Mouse (Mus musculus) cerebellum, adult 9-10 months (tissue): ENCODE measurements around the gene Dennd1a.
"Not testable (repeated sequence)": the region's sequence is repeated elsewhere in the genome, so short reads cannot be mapped to it uniquely, and the experiment has no call there.

Experiments used
- DNase-seq: peaks from one replicate; pipeline ENCODE4 v3.0.0; 2022

Dennd1a gene

DNA sequence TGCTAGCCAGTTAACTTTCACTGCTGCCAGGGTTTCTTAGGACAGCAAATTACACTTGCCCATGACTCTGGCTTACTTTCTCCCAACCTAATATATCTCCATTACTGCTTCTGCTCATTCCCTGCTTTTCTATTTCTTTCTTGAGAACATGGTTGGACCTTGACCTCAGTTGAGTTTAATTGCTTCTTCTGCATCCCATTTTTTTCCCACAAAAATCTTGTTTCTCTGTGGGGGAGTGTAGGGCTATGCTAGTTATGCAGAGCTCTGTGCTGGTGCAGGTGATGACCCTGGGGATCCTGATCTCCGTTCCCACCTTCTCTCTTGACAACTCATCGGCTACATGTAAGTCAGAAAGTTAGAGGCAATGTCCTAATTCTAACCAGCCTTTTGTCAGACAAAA is 344.3 kb downstream of the Dennd1a start:
- no peak for DNase-seq

- DNase-seq = no peak
These were observed 345.4 kb downstream of the Dennd1a start for GRCm38 (mm10) chr2:37941741-37942140.

DNA sequence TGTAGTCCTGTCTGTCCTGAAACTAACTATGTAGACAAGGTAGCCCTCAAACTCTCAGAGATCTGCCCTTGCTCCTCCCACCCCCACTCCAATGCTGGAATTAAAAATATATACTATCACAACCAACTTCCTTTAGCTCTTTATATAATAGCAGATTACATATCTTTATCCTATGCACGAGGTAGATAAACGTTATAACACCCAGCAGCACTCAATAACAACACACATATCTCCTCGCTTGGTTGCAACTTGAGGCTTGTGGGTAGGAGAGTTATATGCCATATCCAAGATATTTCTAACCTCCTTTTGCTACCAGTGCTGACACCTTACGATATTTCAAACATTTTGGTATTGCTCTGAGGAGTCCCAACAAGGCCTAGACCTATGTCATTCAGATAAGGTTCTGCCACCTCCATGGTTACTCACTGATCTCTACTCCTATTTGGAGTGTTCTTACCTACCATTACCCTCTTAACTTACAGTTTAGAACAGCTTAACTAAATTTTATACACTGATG is 346.3 kb downstream of the Dennd1a start:
- no peak for DNase-seq

DNA sequence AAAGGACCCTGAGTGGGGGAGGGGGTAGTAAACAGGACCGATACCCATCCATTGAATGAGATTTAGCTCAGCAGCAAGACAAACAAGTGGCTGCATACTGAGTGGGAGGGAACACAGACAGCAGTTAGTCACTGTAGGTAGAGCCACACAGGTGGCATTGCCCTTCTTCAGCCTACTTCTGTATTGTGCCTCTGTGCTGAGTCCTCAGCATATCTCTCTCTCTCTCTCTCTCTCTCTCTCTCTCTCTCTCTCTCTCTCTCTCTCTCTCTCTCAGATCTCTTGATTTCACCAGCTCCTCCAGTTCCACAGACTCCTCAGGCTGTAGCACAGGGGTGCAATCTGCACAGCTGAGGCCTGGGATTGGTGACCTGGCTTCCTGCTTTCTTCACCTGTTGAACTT is 347.2 kb downstream of the Dennd1a start:
- DNase-seq = no peak

DNA sequence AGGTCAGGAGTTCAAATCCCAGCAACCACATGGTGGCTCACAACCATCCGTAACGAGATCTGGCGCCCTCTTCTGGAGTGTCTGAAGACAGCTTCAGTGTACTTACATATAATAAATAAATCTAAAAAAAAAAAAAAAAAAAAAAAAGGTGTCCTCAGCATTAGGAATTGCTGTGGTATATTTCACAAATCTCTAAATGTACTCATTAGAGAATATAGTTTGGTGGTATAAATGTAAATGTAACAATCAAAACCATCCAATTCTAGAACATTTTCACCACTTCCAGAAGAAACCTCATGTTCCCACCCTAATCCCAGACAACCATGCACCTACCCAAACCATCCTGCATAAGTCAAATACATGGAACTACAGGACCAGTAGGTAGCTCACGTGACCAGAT is 350.3 kb downstream of the Dennd1a start:
- DNase-seq = not testable (repeated sequence)

GRCm38 (mm10) chr2:37932240-37932639 is 354.9 kb downstream of the Dennd1a start:
- DNase-seq = no peak

DNA sequence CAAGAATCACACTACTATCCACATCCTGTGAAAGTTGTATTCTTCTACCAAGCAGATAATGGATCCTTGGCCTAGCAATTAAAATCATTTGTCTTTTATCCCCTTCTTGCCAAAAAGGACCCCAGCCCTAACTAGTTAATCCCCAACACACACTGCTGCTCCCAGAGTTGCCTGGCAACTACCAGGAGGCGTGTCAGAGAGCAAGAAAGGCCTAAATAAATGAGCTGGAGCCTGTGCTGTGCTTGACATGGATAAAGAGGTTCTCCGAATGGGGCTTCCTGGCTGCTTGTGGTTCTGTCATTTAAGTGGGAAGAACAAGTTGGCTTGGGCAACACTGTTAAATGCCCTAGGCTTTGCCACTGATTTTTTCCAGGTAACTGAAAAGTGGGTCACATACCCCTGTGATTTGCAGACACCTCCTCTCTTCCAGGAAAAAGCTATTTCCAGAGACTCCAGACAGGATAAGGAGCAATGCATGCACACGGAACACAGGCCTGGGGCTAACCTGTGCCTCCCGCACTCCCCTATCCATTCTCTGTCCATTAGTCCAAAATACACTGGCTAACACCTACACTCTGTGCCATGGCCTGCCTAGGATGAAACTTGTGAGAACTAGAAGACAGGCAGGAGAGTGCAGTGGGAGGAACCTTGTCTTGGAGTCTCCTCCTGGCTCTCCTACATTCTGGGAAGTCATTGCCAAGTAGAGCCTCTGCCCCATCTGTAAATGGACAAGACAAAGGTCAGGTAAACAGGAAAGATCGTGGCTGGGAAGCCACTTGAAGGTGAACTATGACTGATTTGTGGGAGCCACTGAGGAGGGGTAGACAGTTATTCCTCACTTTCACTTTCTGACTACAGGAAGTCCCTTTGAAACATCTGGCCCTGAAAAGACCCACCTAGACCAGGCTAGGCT is 355.9 kb downstream of the Dennd1a start:
- DNase-seq = no peak

GRCm38 (mm10) chr2:37926133-37926503 is 361.1 kb downstream of the Dennd1a start:
- DNase-seq = no peak

GRCm38 (mm10) chr2:37925413-37926132 is 361.6 kb downstream of the Dennd1a start:
- DNase-seq = peak; percentile 55

DNA sequence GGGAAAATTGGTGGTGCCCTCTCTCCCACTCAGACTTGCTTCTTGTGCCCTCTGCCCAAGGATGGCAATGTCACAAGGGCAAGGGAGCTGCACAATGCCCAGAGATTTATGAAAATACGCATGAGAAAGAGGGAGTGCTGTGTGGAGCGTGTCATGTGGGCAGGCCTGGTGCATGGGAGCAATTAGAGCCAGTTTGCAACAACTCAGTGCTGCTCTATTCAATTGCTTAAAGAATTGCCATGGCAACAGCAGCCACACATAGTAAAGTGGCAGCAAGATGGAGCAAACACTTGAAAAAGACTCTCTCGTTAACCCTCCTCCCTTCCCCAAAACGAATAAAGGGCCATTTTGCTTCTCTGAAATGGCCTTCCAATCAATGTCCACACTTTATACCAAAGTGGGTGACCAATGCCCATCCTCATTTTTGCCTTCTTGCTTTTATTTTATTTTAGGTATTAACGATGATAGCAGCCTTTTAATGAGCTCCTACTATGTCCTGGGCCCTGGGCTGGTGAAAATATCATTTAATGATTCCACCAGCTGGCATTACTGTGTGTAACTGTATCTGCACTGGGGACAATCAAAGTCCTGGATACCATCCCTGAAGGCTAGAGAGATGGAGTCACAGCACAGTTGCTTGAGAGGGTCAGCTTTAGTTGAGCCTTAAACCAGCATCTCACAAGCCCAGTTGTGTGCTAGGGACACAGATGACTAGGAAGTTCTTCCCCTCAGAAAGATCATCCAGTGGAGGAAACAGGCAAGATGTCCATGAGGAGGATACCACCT is 378.3 kb downstream of the Dennd1a start:
- no peak for DNase-seq

GRCm38 (mm10) chr2:37908296-37908695 is 378.9 kb downstream of the Dennd1a start:
- no peak for DNase-seq

GRCm38 (mm10) chr2:37906261-37906660 is 380.9 kb downstream of the Dennd1a start:
- DNase-seq = no peak

GRCm38 (mm10) chr2:37903286-37903685 is 383.9 kb downstream of the Dennd1a start:
- DNase-seq = no peak

- no peak for DNase-seq
These were observed 404.0 kb downstream of the Dennd1a start for GRCm38 (mm10) chr2:37883214-37883613.

GRCm38 (mm10) chr2:37881262-37881913 is 405.8 kb downstream of the Dennd1a start:
- DNase-seq = no peak

- DNase-seq = no peak
These were observed 407.5 kb downstream of the Dennd1a start for GRCm38 (mm10) chr2:37879697-37880096.

DNA sequence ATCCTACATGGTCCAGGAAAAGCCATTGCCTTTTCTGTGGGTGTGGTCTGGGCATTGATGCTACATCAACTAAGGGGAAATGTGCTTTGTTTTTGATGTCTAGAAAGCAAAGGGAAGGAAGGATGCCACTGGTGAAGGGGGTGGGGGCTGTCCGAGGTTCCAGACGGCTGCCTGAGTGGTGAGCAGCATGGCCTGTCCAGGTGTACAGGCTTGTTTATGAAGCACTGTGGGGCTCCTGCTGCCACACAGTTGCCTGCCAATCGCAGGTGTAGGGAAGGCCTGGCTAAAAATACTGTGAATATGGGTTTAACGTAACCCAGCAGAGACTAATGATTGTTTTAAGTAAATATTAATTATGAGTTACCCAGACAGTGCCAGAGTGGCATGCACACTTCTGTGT is 414.4 kb downstream of the Dennd1a start:
- no peak for DNase-seq

DNA sequence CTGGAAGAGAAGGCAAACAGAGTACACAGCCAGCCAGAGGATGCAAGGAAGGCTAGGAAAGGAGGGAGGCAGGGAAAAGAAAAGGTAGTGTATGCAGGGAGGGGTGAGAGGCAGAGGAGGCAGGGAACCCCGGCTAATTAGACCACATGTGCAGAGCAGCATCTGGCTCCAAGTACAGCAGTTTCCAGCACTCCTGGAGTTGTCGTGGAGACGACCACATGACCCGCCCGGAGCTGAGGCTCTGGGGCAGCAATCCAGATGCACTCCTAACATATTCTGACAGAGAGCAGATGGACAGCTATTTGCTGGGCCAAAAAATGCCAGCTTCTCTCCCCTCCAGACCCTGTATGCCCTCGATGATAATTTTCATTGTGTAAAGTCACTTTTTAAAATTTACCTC is 417.6 kb downstream of the Dennd1a start:
- no peak for DNase-seq

- peak; percentile 6 for DNase-seq
These were observed 419.8 kb downstream of the Dennd1a start for GRCm38 (mm10) chr2:37867387-37867786.

DNA sequence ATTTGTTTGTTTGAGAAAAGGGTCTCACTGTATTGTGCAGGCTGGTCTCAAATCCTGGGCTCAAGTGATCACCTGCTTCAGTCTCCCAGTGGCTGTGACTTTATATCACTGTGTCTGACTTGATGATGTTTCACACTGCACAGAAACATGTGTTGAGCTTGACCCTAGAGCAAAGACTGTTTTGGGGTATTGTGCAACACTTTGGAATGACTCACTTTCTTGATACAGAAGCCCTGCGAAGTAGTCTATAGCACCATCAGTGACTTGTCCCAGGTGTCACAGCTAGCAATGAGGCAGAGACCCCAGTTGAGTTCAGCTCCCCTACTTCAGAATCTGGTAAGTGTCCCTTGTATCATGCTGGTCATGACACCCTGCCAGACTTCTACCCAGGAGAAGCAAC is 429.7 kb downstream of the Dennd1a start:
- DNase-seq = no peak

- no peak for DNase-seq
These were observed 430.2 kb downstream of the Dennd1a start for GRCm38 (mm10) chr2:37856955-37857354.

DNA sequence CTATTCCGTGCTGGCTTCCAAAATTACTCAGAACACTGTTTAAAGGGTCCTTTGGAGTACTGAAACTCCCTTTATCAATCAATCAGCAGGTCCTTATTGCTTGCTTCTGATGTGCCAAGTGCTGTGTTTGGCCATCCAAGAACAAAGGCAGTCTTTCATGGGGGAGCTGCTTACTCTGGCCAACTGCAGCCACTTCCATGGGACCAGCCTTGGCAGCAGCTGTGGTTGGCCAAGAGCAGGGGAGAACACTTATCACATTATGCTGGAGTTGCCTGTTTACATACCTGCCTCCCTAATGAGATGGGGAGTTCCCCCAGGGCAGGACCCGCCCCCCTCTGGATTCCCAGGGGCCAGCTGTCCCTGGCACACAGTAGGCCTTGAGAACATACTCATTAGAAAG is 432.0 kb downstream of the Dennd1a start:
- no peak for DNase-seq
